Mouse (Mus musculus) forebrain, embryonic 10.5 days (tissue): ENCODE results near the gene Wdr62. TPM values are rescaled to one million over a fixed set of nuclear protein-coding genes. Genes with fewer than 3 reads are reported as not detected.

Source experiments
- DNase-seq: peaks from one replicate; pipeline ENCODE4 v3.0.0-alpha.2; 2017; ENCODE audit warnings: low spot score; ENCODE audit errors: extremely low spot score
- H3K27ac ChIP-seq: fragments of 300-500 bp; sonication (generic); 2 replicates; pipeline ENCODE4 v1.5.1; 2016; ENCODE audit warnings: mild to moderate bottlenecking
- H3K27me3 ChIP-seq: fragments of 300-500 bp; sonication (generic); 2 replicates; pipeline ENCODE4 v1.6.1; 2016; ENCODE audit warnings: mild to moderate bottlenecking; ENCODE audit not compliant: poor library complexity, severe bottlenecking
- H3K36me3 ChIP-seq: fragments of 300-500 bp; sonication (generic); replicated peaks from 2 replicates; pipeline ENCODE4 v1.6.1; 2016; ENCODE audit warnings: mild to moderate bottlenecking, moderate library complexity
- H3K4me1 ChIP-seq: fragments of 300-500 bp; sonication (generic); 2 replicates; pipeline ENCODE4 v1.6.1; 2016
- H3K4me3 ChIP-seq: fragments of 300-500 bp; sonication (generic); 2 replicates; pipeline ENCODE4 v1.5.1; 2016; ENCODE audit warnings: mild to moderate bottlenecking, moderate library complexity
- H3K9me3 ChIP-seq: fragments of 300-500 bp; sonication (generic); 2 replicates; pipeline ENCODE4 v1.6.1; 2016; ENCODE audit warnings: mild to moderate bottlenecking, moderate library complexity
- WGBS: fragments of 180-500 bp; shearing (Covaris S2); methylation state at CpG from one replicate; pipeline ENCODE4 v1.1.7; 2016; 5-methylcytosine and 5-hydroxymethylcytosine counted together
- polyA plus RNA-seq: library from polyadenylated mRNA; unstranded; fragments of >200 nt; fragmentation: Nextera tagmentation; extraction: Ambion mirVana; gene quantifications from 2 replicates; pipeline ENCODE4 v1.2.1, GENCODE M21; 2016

Gene Wdr62
- polyA plus RNA-seq, 1 experiment from 2014 or later, result 18.7 TPM

GRCm38 (mm10) chr7:30194101-30194831, 86.0 kb downstream of the Wdr62 start:
- WGBS, result 1% methylated on average over 26 of the region's 26 CpGs
- H3K4me1 ChIP-seq, result peaks cover 43% of the 10 kb centered on the region
- H3K27ac ChIP-seq, result peak overlapping the region; percentile 87
- H3K27me3 ChIP-seq, result no peaks in the 10 kb centered on the region
- peak overlapping the region; percentile 78 for H3K4me3 ChIP-seq
- no peaks in the 10 kb centered on the region for H3K9me3 ChIP-seq
- peaks cover 33% of the 10 kb centered on the region for H3K36me3 ChIP-seq
- DNase-seq, result peak; percentile 30

GRCm38 (mm10) chr7:30193581-30194100, 86.6 kb downstream of the Wdr62 start:
- under 1% methylated on average over 26 of the region's 26 CpGs for WGBS
- peak overlapping the region; percentile 87 for H3K27ac ChIP-seq

GRCm38 (mm10) chr7:30193013-30193412, 87.2 kb downstream of the Wdr62 start:
- H3K27ac ChIP-seq, result peak overlapping the region; percentile 87
- WGBS, result 8% methylated on average over 9 of the region's 9 CpGs

More at GRCm38 (mm10) chr7:30193581-30194100, 86.6 kb downstream of the Wdr62 start:
- H3K9me3 ChIP-seq, result no peaks in the 10 kb centered on the region
- H3K4me3 ChIP-seq, result peak overlapping the region; percentile 78
- H3K36me3 ChIP-seq, result peaks cover 39% of the 10 kb centered on the region
- H3K27me3 ChIP-seq, result no peaks in the 10 kb centered on the region
- H3K4me1 ChIP-seq, result peaks cover 41% of the 10 kb centered on the region
- peak; percentile 86 for DNase-seq

DNA sequence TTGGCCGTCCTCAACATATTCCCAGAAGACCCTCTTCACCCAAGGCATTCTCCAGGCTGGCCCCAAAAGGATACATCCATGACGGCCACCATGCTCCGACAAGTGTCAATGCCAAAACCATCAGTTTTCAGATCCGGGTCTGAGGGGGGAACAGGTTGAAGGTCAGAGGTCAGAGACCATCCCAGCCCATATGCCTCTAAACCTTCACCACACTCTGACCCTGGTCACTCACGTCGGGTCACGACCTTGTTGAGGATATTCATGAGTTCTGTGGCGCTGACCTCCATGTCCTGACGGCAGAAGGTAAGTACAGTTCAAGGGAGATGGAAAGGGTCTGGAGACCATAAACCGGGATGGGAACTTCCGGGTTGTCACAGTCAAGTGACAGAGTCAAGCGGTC, 88.1 kb downstream of the Wdr62 start:
- WGBS, result 89% methylated on average over 12 of the region's 12 CpGs
- DNase-seq, result no peak
- Histone ChIP-seq H3K4me1 (peaks cover 29% of the 10 kb centered on the region), H3K9me3 (no peaks in the 10 kb centered on the region), H3K27ac (no peak overlapping the region), H3K27me3 (no peaks in the 10 kb centered on the region), H3K4me3 (peak overlapping the region; percentile 78), H3K36me3 (peaks cover 55% of the 10 kb centered on the region)

More at GRCm38 (mm10) chr7:30193013-30193412, 87.2 kb downstream of the Wdr62 start:
- peak overlapping the region; percentile 78 for H3K4me3 ChIP-seq
- peaks cover 46% of the 10 kb centered on the region for H3K36me3 ChIP-seq
- H3K9me3 ChIP-seq, result no peaks in the 10 kb centered on the region
- no peaks in the 10 kb centered on the region for H3K27me3 ChIP-seq
- no peak for DNase-seq
- H3K4me1 ChIP-seq, result peaks cover 35% of the 10 kb centered on the region

Other genes with a start within 250 kb of the Wdr62 start
- 2.8 and 3.6 TPM in 2 replicates for gene Zfp14, start 229.0 kb downstream of the Wdr62 start, polyA plus RNA-seq
- 5.9 and 6.4 TPM in 2 replicates for gene Zfp82, start 207.5 kb downstream of the Wdr62 start, polyA plus RNA-seq
- 2.2 and 2.8 TPM in 2 replicates for gene Gm26920, start 190.0 kb downstream of the Wdr62 start, polyA plus RNA-seq
- 17.3 and 18.1 TPM in 2 replicates for gene Zfp566, start 189.9 kb downstream of the Wdr62 start, polyA plus RNA-seq
- 104 TPM in 2 replicates for gene Zfp260, start 185.6 kb downstream of the Wdr62 start, polyA plus RNA-seq
- 10.7 and 11.5 TPM in 2 replicates for gene Zfp382, start 158.5 kb downstream of the Wdr62 start, polyA plus RNA-seq
- 20.3 and 21.1 TPM in 2 replicates for gene Zfp146, start 110.7 kb downstream of the Wdr62 start, polyA plus RNA-seq
- 4.0 and 4.5 TPM in 2 replicates for gene Cox7a1, start 96.3 kb downstream of the Wdr62 start, polyA plus RNA-seq
- 45.9 and 51.2 TPM in 2 replicates for gene Capns1, start 81.6 kb downstream of the Wdr62 start, polyA plus RNA-seq
- gene Polr2i, start 48.5 kb downstream of the Wdr62 start, polyA plus RNA-seq, result 163 and 169 TPM in 2 replicates
- gene Tbcb, start 48.1 kb downstream of the Wdr62 start, polyA plus RNA-seq, result 248 and 257 TPM in 2 replicates
- gene Ovol3, start 44.7 kb downstream of the Wdr62 start, polyA plus RNA-seq, result not detected in 2 replicates
- 0.38 and 0.48 TPM in 2 replicates for gene Thap8, start 325 bp downstream of the Wdr62 start, polyA plus RNA-seq
- gene Clip3, start 11.3 kb upstream of the Wdr62 start, polyA plus RNA-seq, result 52.8 and 53.1 TPM in 2 replicates
- 82.3 and 90.2 TPM in 2 replicates for gene Alkbh6, start 28.3 kb upstream of the Wdr62 start, polyA plus RNA-seq
- 29.8 and 32.8 TPM in 2 replicates for gene Syne4, start 34.4 kb upstream of the Wdr62 start, polyA plus RNA-seq
- 3.0 and 3.2 TPM in 2 replicates for gene E130208F15Rik, start 41.3 kb upstream of the Wdr62 start, polyA plus RNA-seq
- gene Sdhaf1, start 43.5 kb upstream of the Wdr62 start, polyA plus RNA-seq, result 17.3 and 19.5 TPM in 2 replicates
- 5.3 and 5.6 TPM in 2 replicates for gene Lrfn3, start 82.4 kb upstream of the Wdr62 start, polyA plus RNA-seq
- 10.4 and 12.1 TPM in 2 replicates for gene Tyrobp, start 133.3 kb upstream of the Wdr62 start, polyA plus RNA-seq
- gene Hcst, start 139.4 kb upstream of the Wdr62 start, polyA plus RNA-seq, result 0.38 TPM in 1 of 2 replicates, not detected in the other
- 1.3 and 1.5 TPM in 2 replicates for gene Nfkbid, start 141.3 kb upstream of the Wdr62 start, polyA plus RNA-seq
- gene Aplp1, start 165.1 kb upstream of the Wdr62 start, polyA plus RNA-seq, result 25.4 and 33.7 TPM in 2 replicates
- gene Kirrel2, start 177.3 kb upstream of the Wdr62 start, polyA plus RNA-seq, result 0.29 and 0.52 TPM in 2 replicates
- gene Nphs1, start 177.9 kb upstream of the Wdr62 start, polyA plus RNA-seq, result 0.07 TPM in 1 of 2 replicates, not detected in the other
- gene Prodh2, start 213.2 kb upstream of the Wdr62 start, polyA plus RNA-seq, result not detected in 2 replicates